Mouse (Mus musculus) spleen, postnatal 14 days (tissue): Measurements from ENCODE around the gene Zc3h12a.
A peak's percentile ranks its signal among the peaks of the same experiment; 100 is the strongest.

Source experiments
- DNase-seq, 2 experiments: peaks; one replicate each; pipeline ENCODE4 v3.0.0; 2021 to 2022; ENCODE audit warnings: low spot score in 2 of 2

Gene Zc3h12a

GRCm38 (mm10) chr4:125115710-125116089 is 11.9 kb downstream of the Zc3h12a start:
- no peak for DNase-seq

- DNase-seq: no peak
These were observed 12.6 kb downstream of the Zc3h12a start for GRCm38 (mm10) chr4:125115081-125115480.

- peak; percentile 65 to 80 for DNase-seq
These were observed 13.0 kb downstream of the Zc3h12a start for GRCm38 (mm10) chr4:125114638-125115037.

GRCm38 (mm10) chr4:125105354-125105753 is 22.3 kb downstream of the Zc3h12a start:
- no peak for DNase-seq

GRCm38 (mm10) chr4:125101334-125101733 is 26.3 kb downstream of the Zc3h12a start:
- DNase-seq: no peak

- DNase-seq: peak; percentile 64 to 81
These were observed 28.2 kb downstream of the Zc3h12a start for GRCm38 (mm10) chr4:125099458-125099857.

- DNase-seq: no peak
These were observed 30.2 kb downstream of the Zc3h12a start for GRCm38 (mm10) chr4:125097412-125097811.

GRCm38 (mm10) chr4:125096066-125096465 is 31.6 kb downstream of the Zc3h12a start:
- DNase-seq: no peak

- no peak for DNase-seq
These were observed 34.6 kb downstream of the Zc3h12a start for GRCm38 (mm10) chr4:125093031-125093430.

GRCm38 (mm10) chr4:125085346-125085841 is 42.2 kb downstream of the Zc3h12a start:
- peak in 1 of 2 experiments; percentile 64 for DNase-seq

GRCm38 (mm10) chr4:125084403-125085345 is 43.0 kb downstream of the Zc3h12a start, which contains the start of gene Meaf6:
Meaf6 (plus strand) TSS chr4:125085134.
- DNase-seq: peak; percentile 88 to 93

GRCm38 (mm10) chr4:125078698-125079097 is 48.9 kb downstream of the Zc3h12a start:
- DNase-seq: no peak

GRCm38 (mm10) chr4:125077700-125078099 is 49.9 kb downstream of the Zc3h12a start:
- DNase-seq: no peak
